Mouse (Mus musculus) adrenal gland, postnatal 14 days (tissue): ENCODE data around the gene Eif1b. TPM values are rescaled to one million over a fixed set of nuclear protein-coding genes. Genes with fewer than 3 reads are reported as not detected.
A peak's percentile ranks its signal among the peaks of the same experiment; 100 is the strongest.

Experiments used
- DNase-seq: peaks from one replicate; pipeline ENCODE4 v3.0.0; 2021; ENCODE audit warnings: mixed read lengths
- total RNA-seq: library from RNA; stranded (reverse); gene quantifications from 2 replicates; pipeline ENCODE4 v1.2.3, GENCODE M21; 2021

Gene Eif1b
- total RNA-seq, 1 experiment from 2014 or later, result 45.6 TPM

DNA sequence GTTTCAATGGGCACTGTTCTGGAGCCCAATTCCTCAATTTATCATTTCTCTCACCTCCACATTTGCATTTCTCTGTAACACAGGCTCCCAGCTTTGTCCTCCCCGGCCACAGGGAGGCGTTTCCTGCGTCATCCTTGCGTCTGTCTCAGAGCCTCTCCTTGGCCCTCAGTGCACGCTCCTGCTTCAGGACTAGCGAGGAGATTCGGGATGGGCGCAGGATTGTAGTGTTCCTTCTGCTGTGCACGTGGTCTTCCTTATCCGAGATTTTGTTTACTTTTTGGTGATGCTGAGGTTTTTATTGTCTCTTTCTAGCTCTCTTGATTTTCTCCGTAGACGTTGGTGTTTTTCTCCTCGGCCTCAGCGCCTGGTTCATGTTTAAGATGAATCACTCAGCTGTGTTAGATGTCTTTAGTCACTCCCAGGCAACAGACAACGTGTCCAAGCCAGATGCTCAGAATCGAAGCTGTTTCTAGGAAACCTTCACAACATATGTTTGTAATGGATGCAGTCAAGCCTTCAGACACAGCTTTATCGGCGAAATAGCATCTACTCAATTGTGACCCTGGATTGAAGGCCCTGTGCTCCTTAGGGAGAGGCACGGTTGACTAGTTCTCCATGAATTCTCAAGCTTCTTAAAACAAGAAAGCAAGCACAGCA is 27.6 kb downstream of the Eif1b start:
- DNase-seq, result no peak

DNA sequence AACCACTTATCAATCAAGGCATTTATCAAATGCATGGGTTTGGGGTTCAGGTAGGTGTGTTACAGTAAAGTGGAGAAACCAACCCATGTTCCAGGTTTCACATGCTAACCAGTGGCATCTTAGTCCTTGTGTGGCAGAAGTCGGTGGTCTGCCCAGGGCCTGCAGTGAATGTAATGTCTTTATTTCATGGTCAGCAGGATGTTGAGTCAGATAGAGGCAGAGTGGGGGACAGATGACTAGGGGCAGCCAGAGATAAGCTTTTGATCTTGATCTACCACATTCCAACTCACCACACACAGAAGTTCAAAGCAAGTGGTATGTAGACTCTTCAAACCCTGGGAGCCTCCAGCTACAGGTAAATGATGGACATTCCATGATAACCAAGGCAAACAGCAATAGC is 29.1 kb downstream of the Eif1b start:
- no peak for DNase-seq

DNA sequence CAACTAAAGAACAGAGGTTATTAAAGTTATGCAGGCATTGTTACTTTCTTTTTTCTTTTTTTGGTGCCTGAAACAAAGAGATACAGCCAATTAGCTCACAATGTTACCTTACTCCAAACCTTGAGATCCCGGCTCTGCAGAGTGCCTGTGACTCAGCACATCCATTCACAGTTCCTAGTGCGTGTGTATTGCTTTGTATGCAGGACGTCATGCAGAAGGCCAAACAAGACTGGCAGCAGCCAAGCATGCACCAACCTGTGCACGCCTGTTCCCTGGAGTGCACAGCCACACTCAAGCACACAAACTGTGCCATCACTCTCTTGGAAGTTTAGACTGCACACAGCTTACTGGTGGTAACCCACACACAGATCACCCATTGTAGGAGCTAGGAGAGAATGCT is 35.2 kb downstream of the Eif1b start:
- no peak for DNase-seq

DNA sequence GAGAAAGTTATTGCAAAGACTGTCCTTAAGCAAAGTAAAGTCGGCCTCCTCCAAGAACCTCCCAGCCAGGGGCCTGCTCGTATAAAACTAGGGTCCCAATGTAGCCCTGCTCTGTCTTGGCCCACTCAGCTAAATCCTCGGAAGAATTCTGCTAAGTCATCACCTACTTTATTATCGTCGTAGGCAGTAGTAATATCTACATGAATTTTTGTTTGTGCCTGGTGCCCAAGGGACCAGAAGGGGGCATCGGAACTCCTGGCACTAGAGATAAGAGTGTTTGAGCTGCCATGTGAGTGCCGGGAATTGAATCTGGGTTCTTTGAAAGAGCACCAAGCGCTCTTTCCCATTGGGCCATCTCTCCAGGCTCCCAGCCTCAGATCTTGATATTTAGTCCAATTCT is 35.9 kb downstream of the Eif1b start:
- DNase-seq, result no peak

DNA sequence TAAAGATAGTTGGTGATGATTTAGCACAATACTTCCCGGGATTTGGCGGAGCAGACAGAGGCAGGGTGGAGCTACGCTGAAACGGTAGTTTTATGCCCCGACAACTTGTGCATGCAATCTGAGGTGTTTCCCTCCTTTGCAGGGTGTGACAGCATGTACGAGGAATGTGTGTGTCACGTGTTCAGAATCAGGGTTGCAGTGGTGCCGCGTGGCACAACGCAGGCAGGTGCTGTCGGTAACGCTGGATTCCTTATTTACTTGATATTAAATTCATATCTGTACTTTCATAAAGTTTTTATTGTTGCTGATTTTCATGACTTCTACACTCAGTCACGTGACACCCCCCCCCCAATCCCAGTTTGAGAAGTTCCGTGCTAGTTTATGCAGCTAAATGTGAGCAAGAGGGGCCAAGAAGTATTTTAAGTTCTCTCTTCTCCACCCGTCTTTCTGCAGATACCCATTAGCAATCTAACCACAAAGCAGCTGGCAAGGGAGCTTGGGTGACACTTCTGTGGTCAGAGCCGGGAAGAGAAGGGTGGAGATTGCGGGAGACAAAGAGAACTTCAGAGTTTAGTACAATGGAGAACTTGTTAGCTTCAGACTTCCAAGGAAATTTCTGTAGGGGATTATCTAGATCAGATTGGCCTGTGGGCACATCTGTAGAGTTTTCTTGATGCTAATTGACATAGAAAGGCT is 36.9 kb downstream of the Eif1b start:
- no peak for DNase-seq

DNA sequence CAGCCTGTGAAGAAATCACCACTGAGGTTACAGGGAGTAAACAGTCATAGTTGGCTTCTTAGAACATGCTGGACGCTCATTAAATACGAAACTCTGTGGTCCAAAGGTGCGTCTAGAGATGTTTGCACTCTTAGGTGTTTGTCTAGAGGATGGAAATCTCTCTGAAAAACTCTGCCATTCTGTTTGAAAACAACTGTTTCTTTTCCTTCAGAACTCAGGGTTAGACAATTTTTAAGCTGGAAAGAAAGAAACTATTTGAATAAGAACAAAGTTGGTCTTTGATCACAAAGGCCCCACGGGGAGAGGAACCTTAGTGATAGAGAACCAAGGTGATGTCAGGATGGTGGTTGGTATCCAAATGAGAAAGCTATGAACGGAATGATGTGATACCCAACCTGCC is 38.4 kb downstream of the Eif1b start:
- DNase-seq, result no peak

DNA sequence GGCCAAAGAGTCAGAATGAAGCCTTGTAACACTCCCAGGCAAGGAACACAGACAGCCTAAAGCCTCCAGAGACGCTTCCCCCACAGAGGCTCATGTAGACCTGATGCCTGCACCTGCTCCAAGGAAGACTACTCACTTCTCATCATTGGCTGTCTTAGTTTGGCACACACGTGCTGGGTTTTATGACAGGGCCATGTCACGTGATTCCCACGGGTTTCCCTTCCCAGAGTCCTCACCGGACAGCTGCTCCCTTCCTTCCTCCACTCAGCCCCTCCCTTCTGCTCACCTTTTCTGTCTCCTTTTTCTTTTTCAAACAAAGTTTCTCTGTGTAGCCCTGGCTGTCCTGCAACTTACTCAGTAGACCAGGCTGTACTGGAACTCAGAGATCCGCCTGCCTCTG is 40.0 kb downstream of the Eif1b start:
- no peak for DNase-seq

DNA sequence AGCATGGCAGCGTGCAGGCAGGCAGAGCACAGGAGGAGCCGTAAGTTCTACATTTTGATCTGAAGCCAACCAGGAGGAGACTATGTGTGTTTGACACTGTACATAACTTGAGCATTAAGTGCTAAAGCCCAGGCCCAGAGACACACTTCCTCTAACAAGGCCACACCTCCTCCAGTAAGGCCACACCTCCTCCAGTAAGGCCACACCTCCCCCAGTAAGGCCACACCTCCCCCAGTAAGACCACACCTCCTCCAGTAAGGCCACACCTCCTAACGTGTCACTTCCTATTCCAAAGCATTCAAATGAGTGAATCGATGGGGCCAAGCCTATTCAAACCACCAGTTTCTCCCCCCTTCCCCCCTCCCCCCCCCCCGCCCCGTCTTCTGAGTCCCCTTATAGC is 40.7 kb downstream of the Eif1b start:
- DNase-seq, result no peak

DNA sequence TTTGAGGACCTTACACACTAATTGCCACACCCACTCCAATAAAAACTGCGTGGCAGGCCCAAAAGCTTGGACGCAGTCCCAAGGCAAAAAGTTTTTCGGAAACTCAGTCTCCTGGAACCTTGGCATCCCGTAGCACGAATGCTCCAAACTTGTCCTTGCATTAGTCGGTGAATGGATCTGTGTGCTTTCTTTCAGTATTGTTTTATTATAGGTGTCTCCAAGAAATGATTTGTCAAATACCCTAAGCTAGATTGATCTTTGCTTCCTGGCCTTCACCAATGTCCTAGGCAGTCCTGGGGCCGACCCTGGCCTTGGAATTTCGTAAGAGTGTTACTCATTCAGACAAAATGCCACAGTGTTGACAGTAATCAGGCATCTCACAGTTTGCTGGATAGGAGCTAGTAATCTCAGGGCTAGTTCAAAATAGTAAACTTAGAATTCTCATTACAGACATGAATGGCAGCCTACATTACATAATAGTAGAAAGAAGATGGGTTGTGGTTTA is 41.5 kb downstream of the Eif1b start:
- peak; percentile 50 for DNase-seq

DNA sequence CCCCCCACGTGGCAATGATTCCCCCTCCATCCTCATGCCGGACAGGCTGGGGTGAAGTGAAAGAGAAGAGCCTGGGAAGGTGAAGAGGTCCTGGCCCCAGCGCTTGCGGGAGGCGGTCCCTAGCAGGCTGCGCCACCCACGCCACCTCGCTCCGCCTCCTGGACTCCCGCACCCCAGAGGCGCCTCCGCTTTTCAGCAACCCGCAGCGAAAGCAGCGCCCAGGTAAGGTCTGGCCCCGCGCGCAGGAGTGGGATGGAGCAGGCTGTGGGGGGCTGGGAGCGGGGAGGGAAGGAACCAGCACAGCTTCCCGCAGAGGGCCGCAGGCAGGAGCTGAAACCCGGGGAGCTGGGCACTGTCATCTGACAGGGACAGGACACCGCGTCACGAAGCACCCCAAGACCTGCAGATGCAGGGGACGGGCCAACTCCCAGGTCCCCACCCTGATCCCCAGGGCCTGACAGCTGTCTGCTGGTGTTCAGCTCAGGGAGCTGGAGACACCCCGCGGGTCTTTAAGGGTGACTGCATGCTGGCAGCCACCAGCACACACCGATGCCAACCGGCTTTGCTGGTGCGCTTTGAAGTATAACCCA is 47.7 kb downstream of the Eif1b start, which contains the start of gene Entpd3:
TSS of gene Entpd3 (plus strand) at position 157 of the 590 bp plus-strand sequence.
- peak; percentile 27 for DNase-seq

DNA sequence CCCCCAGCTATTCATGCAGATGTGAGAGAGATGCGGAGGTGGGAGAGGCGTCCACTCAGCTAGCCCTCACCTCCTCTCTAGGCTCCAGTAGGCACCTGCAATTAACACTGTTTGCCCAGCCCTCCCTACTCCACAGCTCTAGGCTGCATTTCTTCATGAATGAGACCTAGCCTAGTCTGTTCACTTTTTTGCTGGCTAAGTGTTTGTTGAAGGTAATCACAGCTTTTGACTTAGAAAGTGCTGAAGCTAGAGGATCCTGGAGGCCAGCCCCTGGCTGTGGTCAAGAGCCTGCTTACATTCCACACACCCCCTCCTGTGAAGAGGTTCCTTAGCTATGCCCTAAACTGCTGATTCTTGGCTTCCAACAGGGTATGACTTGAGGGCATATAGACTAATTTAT is 49.4 kb downstream of the Eif1b start:
- no peak for DNase-seq

DNA sequence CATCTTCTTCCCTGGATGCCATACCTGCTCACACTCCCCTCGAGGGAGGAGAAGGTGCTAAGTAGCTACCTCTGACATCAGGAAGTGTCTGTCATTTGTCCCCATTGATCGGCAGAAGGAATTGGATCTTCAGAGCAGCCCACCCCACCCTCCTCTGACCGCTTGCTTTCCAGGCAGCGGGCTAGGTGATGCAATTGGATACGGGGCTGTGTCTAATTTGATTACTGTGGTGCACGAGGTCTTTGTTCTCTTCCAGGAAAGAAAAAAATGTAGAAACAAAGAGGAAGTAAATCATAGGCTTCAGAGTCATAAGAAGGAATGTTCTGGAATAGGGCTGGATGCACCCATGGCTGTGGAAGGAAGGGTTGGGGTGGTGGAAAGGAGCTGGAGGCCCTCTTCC is 50.2 kb downstream of the Eif1b start:
- DNase-seq, result no peak

Other genes with a start within 250 kb of the Eif1b start
- 5.7 and 13.3 TPM in 2 replicates for gene Myrip, start 190.7 kb upstream of the Eif1b start, total RNA-seq
- gene Entpd3, start 47.6 kb downstream of the Eif1b start, total RNA-seq, result 0.30 and 0.86 TPM in 2 replicates
- gene Rpl14, start 79.2 kb downstream of the Eif1b start, total RNA-seq, result 552 and 628 TPM in 2 replicates